Mouse (Mus musculus): Measurements from ENCODE around the gene H3f3a.

The H3f3a gene

GRCm38 (mm10) chr1:180756711-180757110 lies 57.0 kb downstream of the H3f3a start:
- no peak for DNase-seq

DNA sequence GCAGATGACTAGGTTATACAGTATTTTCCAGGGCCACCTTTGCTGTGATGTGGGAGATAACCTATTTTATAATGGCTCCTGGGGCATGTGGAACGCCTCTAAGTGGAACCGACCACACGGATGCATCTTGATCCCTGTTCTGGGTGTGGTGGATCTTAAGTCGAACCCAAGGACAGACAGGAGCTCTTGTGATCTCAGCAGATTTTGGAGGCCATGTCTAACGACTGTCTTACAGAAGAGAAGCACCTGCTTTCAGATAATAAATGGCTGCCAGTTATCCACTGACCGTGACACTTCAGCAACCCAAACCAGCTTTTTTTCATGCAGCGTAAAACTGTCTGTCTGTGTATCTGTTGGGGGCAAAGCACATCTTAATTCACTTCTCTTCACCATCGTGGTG lies 59.4 kb downstream of the H3f3a start:
- DNase-seq: no peak

DNA sequence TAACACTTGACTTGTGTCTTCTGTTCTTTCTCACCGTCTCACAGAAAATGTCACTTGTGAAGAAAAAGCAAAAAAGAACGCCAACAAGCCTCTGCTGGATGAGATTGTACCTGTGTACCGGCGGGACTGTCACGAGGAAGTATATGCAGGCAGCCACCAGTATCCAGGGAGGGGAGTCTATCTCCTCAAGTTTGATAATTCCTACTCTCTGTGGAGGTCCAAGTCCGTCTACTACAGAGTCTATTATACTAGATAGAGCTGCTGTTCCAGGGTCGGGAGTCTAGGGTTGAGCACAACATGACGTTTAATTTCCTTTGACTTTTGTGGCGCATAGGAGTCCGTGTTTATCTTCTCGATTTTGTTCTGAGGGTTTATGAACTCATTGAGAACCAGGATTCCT lies 61.6 kb downstream of the H3f3a start:
- no peak for DNase-seq
